Mouse (Mus musculus): ENCODE data around the gene Tbcd.
"Not testable (repeated sequence)": the region's sequence is repeated elsewhere in the genome, so short reads cannot be mapped to it uniquely, and the experiment has no call there.

Gene Tbcd

DNA sequence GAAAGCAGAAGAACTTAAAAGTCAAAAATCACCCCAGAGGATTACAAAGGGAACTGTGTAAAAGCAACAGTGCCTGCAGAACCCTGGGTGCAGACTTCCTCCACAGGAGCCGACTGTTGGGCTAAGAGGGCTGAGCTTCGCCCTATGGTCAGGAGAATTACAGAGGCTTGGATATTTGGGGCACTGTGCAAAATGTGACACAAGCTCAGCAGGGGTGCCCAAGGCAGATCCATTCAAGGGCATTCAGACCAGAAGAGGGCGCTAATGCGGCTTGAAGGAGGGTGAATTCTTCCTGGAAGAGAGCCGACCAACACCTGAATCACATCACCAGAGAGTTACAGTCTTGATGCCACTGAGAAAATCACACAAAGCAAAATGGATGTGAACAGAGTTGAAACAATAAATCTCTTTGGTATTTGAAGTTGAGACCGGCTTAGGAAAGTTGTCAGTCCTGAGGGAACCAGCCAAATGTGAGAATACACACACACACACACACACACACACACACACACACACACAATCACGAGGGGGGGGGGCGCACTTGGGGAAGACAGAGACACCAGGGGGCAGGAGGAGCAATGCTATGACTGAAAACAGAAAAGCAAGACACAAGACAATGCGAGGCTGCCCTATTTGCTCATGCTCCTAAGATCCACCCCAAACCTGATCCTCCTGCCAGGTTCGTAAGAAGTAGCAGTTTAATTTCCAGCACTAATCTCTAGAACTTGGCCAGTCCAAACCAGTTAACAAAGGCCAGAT, 201.0 kb downstream of the Tbcd start:
- DNase-seq (ENCODE audit: low read depth, low spot score), result peak; percentile 70

DNA sequence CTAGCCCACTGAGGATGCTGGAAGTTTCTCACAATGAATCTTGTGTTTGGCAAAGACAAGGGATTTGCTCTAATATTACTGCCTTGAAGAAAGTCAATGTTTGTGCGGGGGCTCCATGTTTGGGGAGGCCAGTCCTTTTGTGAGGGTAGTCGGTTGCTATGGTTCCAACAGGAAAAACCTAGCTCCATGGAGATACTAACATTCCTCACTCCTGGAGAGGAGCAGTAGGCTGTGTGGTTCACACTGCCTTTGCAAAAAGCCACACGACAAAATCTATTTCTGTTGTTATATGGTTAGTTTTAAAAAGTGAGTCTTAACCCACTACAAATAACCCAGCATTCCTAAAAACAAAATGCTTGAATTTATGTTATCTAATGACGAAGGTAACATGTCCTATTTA, 201.9 kb downstream of the Tbcd start:
- DNase-seq (ENCODE audit: low read depth, low spot score), result no peak

DNA sequence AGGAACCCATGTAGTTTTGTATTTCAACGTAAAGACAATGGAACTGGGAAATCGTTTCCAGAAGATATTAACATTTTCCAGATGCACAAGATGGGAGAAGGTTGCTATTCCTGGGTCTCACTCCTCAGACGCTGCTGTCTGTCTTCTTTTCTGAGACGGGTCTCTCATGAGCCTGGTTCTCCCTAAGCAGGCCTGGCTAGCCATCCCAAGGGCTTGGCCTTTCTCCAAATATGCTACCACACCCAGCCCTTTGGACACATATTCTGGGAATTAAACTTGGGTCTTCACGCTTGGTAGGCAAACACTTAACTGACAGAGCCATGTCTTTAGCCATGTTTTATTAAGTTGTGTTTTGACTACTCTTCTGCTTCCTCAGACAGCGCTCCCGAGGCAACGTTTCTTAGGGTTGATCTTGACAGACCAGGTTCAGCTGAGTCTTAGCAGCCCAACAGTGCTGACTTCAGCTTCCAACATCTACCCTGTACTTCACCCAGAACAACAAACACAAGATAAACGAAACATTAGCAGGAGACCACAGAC, 202.7 kb downstream of the Tbcd start:
- no peak for DNase-seq (ENCODE audit: low read depth, low spot score)

DNA sequence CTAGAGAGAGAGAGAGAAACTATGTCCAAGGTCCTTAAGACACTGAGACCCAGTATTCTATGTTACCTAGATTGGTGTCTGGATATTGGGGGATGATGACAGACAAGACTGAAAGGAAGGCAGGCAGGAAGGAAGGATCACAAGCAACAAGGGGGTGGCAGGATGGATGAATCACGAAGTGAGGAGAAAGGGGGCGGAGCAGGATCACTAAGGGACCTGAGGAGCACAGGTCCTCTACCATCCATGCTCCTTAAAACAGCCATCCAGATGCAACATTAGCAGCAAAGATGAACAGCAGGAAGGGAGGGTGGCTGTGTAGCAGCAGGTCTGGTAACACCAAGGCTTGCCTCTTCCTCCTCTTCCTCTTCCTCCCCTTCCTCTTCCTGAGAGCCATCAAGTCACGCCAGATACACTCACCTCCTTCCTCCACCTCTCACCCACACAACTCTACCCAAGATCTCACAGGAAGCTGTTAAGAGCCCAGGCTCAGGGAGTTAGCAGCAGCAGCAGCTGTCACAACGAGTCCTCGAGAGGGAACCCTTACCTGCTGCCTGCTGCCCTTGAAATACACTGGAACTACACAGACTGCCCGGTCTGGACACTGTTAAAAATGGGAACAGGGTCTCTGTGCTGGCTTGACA, 203.5 kb downstream of the Tbcd start:
- no peak for DNase-seq (ENCODE audit: low read depth, low spot score)

DNA sequence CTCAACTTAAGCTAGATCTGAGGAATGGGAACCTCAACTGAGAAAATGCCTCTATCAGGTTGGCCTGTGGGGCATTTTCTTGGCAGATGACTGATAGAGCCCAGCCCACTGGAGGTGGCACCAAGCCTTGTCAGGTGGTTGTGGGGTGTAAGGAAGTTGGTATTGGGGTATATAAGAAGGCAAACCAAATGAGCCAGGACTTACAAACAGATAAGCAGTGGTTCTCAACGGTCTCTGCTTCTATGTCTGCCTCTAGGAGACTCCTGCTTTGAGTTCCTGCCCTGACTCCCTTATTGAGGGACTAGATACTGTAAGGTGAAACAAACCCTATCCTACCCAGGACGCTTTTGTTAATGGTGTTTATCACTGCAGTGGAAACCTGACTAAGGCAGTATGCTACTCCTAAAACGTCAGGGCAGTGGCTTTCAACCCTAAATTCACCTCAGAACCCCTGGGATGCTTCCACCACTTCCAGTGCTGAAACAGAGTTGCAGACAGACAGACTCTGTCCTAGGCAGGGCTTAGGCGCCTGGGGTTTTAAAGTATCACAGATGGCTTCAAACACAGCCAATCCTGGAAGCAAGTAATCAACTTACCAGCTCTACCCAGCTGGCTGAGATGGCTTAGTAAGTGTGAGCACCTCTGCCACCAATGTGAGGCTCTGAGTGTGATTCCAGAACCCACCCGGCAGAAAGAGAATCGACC, 204.2 kb downstream of the Tbcd start:
- DNase-seq (ENCODE audit: low read depth, low spot score), result no peak

DNA sequence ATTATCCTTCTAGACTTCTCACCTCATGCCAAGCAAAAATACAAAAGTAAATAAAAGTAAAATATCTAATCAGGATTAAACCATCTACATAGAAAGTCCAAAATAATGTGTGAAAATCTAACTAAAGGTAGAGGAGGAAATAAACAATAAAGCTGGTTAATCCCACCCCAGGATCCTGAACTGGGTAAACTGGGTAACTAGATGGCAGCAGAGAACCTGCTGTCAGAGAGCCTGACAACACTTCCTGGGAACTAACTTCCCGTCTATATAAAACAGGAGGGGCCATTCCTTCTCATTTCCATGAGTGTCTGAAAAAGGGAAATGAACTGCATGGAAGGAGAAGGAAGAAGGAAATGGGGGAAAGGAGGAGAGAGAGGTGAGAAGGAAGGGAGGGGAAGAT, 206.4 kb downstream of the Tbcd start:
- no peak for DNase-seq (ENCODE audit: low read depth, low spot score)

DNA sequence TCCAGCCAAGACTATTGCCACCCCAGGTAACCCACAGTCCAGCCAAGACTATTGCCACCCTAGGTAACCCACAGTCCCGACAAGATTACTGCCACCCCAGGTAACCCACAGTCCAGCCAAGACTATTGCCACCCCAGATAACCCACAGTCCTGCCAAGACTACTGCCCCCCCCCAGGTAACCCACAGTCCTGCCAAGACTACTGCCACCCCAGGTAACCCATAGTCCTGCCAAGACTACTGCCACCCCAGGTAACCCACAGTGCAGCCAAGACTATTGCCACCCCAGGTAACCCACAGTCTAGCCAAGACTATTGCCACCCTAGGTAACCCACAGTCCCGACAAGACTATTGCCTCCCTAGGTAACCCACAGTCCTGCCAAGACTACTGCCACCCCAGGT, 208.9 kb downstream of the Tbcd start:
- DNase-seq (ENCODE audit: low read depth, low spot score), result not testable (repeated sequence)

DNA sequence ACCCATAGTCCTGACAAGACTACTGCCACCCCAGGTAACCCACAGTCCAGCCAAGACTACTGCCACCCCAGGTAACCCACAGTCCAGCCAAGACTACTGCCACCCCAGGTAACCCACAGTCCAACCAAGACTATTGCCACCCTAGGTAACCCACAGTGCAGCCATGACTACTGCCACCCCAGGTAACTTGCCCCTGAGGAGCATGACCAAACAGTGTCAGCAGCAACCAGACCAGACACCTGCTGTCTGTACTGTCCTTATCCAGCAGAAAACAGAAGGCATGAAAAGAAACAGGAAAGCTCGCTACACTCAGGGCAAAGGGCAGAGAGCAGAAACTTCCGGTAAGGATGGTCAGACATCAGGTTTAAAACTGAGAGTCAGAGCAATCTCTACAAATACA, 209.4 kb downstream of the Tbcd start:
- DNase-seq (ENCODE audit: low read depth, low spot score), result no peak
